In genomic region chr2:156233275-156233948, GRCm38 (mm10) we compare ENCODE assay signal across 8 mouse cellular contexts. TPM values are rescaled to one million over a fixed set of nuclear protein-coding genes. Genes with fewer than 3 reads are reported as not detected.
DNase-seq lines count a peak whose midpoint lies in the region; ATAC-seq lines count a peak whose summit lies in the region.
"Had no signal": no experiment of that assay in that cellular context is flagged by ENCODE, and none has a peak within 500 bp of the region (broad histone marks: within the 10 kb centered on the region; RNA-seq: fewer than 3 reads in every experiment).

No protein-coding gene starts in this region.

- no peak overlapping the region for H3K9ac ChIP-seq in limb, embryonic 13.5 days
- H3K9ac ChIP-seq: neural tube, embryonic 13.5 days had no signal

- DNase-seq in brain, adult 2 months (ENCODE audit: low read depth, low spot score), result peak; percentile 98
- DNase-seq in cerebellum, adult 8-10 months, result peak; percentile 83
- peak; percentile 66 to 85 for DNase-seq in frontal cortex, postnatal 36 days (ENCODE audit: low spot score in 2 of 2)
- no peak for DNase-seq in thymus, postnatal 25 days
- no peak for DNase-seq in testis, postnatal 14 days (ENCODE audit: low spot score)

- H3K4me1 ChIP-seq in limb, embryonic 13.5 days, result peaks cover 4% of the 10 kb centered on the region; the same call in 1 of the 2 replicates
- H3K4me1 ChIP-seq: neural tube, embryonic 13.5 days had no signal

- no peak overlapping the region for H3K4me3 ChIP-seq in limb, embryonic 13.5 days
- H3K4me3 ChIP-seq: neural tube, embryonic 13.5 days had no signal

- no peak for ATAC-seq in limb, embryonic 13.5 days (ENCODE audit: low FRiP score, low read depth)
- ATAC-seq in activated CD4-positive, CD25-positive, alpha-beta regulatory T cell, adult 4 months, result no peak

- H3K4me2 ChIP-seq in limb, embryonic 13.5 days (replicated peaks), result no peak overlapping the region
- H3K4me2 ChIP-seq: neural tube, embryonic 13.5 days had no signal

- H3K27me3 ChIP-seq in limb, embryonic 13.5 days, result no peaks in the 10 kb centered on the region
- H3K27me3 ChIP-seq: neural tube, embryonic 13.5 days had no signal

- WGBS in limb, embryonic 13.5 days, result 68% methylated on average over 3 of the region's 3 CpGs

- H3K9me3 ChIP-seq in limb, embryonic 13.5 days, result no peaks in the 10 kb centered on the region
- H3K9me3 ChIP-seq: neural tube, embryonic 13.5 days had no signal

- peaks cover 69% of the 10 kb centered on the region for H3K36me3 ChIP-seq in limb, embryonic 13.5 days

- 0 out of 2 replicates have a peak overlapping the region, but pooled peaks have one; percentile 33 for H3K27ac ChIP-seq in limb, embryonic 13.5 days
- H3K27ac ChIP-seq: neural tube, embryonic 13.5 days had no signal

RNA-seq across cellular contexts. Expression of gene Phf20, which starts 37.1 kb away (rescaled TPM):
- 91.7 and 94.0 TPM in 2 replicates for polyA plus RNA-seq in limb, embryonic 13.5 days (2015; fragmentation: Nextera tagmentation; extraction: Ambion mirVana)
- polyA plus RNA-seq in activated CD4-positive, CD25-positive, alpha-beta regulatory T cell, adult 4 months (2017; shearing (Covaris generic)), result 10 to 100 TPM; 56.4 to 77.6 TPM

RNA-seq across cellular contexts. Expression of gene Rbm39, which starts 53.4 kb away (rescaled TPM):
- 818 and 841 TPM in 2 replicates for polyA plus RNA-seq in limb, embryonic 13.5 days (2015; fragmentation: Nextera tagmentation; extraction: Ambion mirVana)
- 100 to 1,000 TPM; 578 to 629 TPM for polyA plus RNA-seq in activated CD4-positive, CD25-positive, alpha-beta regulatory T cell, adult 4 months (2017; shearing (Covaris generic))

Comparison
In these comparisons a context has a peak if more than half of its experiments do, and no peak if none do; other contexts are left out.
1. DNase-seq: peak in brain, adult 2 months (single experiment), cerebellum, adult 8-10 months (single experiment) and frontal cortex, postnatal 36 days (2 of 2); none in thymus, postnatal 25 days (single experiment) and testis, postnatal 14 days (single experiment).